Mouse (Mus musculus) kidney, postnatal 4 days (tissue): ENCODE data around the gene Abl1.

ENCODE experiments used
- DNase-seq, 2 experiments: peaks; one replicate each; pipeline ENCODE4 v3.0.0; 2021; ENCODE audit warnings: mixed read lengths in 2 of 2

Gene Abl1

DNA sequence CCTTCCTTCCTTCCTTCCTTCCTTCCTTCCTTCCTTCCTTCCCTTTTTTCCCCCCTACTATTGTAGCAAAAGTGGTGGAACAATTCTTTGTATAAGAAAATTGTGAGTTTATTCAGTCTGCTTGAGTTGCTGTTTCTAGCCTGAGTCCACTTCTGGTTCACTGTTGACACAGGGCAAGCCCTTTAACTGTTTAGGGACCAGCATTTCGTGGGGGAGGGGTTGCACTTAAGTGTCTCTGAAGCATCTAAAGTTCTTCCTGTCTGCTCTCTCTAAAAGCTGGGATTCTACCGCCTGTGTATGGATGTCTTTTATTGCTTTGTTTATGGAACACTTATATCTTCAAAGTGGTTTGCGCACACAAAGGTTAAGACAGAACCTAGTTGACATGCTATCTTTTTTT, 1.9 kb downstream of the Abl1 start:
- no peak for DNase-seq

- DNase-seq = peak; percentile 48
Observed at GRCm38 (mm10) chr2:31698209-31698608, 10.0 kb downstream of the Abl1 start.

GRCm38 (mm10) chr2:31700545-31701446, 12.6 kb downstream of the Abl1 start:
- DNase-seq = peak; percentile 49 to 61

DNA sequence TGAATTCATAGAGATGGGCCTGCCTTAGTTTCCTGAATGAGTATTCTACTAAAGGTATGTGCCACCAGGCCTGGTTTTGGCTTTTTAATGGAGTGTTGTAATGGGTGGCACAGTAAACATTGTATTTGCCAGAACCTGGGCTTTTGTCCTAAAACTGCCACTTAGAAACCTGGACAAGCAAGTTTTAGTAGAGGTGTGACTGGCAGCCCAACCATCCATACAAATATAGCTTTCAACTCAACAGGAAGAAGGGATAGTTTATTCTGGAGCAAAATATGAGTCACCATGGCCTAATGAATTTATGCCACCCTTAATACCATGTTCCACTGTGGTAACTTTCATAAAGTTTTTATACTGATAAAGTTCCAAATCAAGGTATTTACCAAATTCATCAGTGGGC, 15.1 kb downstream of the Abl1 start:
- no peak for DNase-seq

DNA sequence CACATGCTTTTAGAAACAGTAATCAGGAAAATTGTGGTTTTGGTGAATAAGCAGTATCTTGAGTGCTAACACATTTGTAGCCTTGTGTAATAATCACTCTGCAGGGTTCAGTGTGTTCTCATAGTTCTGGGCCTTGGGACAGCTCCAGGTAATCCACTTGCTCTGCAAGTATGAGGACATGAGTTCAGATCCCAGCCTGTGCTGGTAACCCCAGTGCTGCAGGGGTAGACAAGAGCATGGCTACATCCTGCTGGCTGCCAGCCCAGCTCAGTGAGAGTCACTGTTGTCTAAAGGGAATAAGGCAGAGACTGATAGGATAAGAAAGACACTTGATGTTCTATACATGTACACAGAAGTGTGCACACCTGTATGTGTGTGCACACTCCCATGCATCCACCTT, 17.7 kb downstream of the Abl1 start:
- no peak for DNase-seq

DNA sequence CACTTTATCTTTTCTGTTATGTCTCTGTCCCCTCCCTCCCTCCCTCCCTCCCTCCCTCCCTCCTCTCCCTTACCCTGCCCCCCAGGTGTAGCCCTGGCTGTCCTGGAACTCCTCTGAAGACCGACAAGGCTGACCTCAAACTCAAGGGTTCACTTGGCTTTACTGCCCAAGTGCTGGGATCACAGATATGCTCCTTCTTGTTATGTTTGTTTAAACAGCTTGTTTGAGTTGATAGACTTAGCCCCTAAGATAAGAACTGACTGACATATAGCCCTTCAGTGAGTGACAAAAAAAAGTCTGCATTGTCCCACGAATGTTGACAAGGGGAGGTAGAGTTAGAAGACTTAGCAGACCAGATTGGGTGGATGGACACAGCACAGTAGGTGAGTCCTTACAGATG, 18.4 kb downstream of the Abl1 start:
- no peak for DNase-seq

- no peak for DNase-seq
Observed at GRCm38 (mm10) chr2:31712716-31713115, 24.5 kb downstream of the Abl1 start.

DNA sequence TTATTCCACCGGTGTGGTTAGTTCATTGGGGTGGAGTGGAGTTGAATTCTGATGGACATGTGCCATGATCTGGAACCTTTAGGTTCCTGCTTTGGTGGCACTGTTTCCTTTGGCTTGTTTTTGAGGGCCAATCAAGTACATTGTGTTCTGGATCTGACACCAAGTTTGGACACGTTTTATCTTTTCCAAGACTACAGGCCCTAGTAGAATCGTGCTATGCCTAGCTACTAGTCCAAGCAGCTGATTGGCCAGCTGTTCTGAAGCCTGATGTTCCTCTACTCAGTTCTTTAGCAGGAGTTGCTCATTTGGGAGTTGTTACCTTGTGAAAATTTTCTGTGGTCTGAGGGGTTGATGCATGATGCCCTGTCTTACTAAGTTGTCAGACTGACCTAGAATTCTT, 25.6 kb downstream of the Abl1 start:
- no peak for DNase-seq

GRCm38 (mm10) chr2:31714780-31715179, 26.6 kb downstream of the Abl1 start:
- no peak for DNase-seq

- DNase-seq = peak; percentile 16 to 39
Observed at GRCm38 (mm10) chr2:31715985-31716384, 27.8 kb downstream of the Abl1 start.

DNA sequence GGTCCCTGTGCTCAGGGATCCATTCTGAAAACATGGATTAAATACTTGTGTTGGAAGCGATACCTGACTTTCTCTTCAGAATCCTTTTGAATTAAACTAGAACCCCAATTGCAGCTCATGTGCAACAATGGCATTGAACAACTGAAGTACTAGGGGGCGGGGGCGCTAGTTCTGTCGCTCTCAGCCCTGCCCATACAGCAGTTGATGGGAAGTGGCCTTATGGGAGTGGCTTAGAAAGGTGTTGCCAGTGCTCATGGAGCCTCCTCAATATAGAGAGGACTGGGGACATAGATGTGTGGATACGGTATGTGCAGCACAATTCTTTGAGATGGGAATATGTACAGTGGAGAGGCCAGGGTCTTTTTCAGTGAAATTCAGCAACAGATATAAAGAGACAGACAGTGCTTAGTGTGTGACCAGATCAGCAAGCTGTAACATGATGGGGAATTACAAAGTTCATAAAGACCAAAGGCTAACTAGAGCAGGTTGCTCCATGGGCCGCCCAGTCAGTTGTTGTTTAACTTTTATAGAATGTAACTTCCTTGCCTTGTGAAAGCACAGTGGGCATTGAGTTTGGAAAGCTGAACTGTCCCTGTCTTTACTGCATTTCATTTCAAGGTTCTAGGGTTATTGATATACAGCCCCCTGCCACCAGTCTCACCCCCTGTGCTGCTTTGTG, 31.2 kb downstream of the Abl1 start:
- DNase-seq = no peak

DNA sequence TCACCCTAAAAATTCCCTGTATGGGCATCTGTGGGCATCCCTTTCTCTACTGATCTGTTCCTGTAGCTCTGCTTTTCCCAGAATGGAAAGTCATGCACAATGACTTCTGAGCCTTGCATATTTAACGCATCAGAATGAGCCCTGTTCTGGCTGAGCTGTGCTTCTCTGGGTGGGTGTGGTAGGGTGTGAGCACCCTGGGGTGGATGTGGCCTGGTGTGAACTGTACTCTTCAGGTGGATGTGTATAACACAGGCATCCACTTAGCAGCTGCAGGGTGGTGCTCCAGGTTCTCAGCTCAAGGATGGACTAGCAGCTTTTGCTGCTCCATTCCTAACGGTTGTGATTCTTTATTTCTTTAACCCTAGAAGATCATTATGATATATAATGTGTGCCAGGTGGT, 31.8 kb downstream of the Abl1 start:
- DNase-seq = no peak

- DNase-seq = peak; percentile 49 to 54
Observed at GRCm38 (mm10) chr2:31720783-31721182, 32.6 kb downstream of the Abl1 start.

DNA sequence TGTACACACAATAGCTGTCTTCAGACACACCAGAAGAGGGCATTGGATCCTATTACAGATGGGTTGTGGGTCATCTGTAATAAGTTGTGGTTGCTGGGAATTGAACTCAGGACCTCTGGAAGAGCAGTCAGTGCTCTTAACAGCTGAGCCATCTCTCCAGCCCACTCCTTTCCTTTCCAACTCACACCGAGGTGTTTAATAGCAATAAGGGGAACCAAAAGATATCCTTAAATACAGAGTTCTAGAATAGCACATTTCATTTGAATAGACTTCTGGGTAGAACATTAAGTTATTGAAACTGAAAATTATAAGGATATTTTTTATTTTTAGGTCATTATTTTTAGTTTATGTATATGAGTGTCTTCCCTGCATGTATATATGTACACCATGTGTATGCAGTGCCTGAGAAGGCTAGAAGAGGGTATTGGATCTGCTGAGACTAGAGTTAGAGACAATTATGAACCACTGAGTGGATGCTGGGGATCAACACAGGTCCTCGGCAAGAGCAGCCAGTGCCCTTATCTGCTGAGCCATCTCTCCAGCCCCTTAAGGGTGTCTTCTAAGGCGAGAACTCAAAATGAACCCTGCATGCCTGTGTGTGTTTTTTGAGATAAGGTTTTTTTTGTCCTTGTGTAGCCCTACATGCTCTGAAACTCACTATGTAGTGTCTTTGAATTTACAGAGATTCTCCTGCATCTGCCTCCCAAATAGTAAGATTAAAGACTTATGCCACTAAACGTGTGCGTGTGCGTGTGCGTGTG, 36.7 kb downstream of the Abl1 start:
- DNase-seq = no peak

DNA sequence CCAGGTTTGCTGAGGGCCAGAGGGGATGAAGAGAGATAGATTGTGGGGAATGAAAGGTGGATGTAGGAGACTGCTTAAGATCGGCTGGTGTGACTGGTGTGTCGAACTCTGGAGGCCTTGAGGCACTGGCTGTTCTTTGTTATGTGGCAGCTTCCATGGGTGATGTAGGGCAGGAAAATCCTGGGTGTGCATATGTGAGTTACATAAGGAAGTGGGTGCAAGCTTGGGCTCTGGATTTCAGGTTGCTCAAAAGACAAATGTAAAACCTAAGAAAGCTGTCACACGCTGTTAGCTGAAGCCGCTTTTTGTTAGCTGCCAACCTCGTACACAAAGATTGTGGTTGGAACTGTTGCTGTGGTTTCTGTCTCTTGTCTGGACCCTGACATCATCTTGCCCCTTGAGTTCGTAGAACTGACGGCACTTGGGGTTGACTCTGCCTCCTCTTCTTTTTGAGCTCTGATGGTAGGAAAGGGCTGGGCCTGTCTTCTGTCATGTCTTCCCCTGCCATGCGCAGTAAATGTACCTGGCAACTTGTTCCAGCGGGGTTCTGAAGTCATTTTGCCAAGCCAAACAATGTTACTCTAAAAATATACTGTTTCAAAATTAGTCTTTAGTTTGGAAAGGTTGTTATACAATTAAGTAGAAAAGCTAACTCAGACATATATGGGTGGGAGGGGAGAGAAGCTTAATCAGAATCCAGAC, 39.6 kb downstream of the Abl1 start:
- DNase-seq = no peak

DNA sequence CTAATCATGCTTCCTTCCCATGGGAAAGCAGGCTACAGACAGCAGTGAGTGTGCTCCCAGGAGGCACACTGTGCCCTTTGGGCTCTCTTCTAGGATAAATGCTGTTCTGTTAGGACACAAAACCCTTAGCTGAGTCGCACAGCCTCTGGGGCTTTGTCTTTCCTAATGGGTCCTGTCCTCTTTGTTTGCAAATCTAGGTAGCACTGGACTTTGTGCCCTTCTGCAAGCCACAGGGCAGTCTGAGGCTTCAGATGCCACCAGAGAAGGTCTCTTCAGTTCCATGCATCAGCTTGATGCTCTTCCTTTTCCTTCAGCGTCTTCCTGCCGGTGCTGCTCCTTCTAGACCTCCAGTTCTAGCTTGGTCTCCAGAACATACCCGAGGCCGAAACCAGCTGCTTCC, 42.5 kb downstream of the Abl1 start:
- no peak for DNase-seq

DNA sequence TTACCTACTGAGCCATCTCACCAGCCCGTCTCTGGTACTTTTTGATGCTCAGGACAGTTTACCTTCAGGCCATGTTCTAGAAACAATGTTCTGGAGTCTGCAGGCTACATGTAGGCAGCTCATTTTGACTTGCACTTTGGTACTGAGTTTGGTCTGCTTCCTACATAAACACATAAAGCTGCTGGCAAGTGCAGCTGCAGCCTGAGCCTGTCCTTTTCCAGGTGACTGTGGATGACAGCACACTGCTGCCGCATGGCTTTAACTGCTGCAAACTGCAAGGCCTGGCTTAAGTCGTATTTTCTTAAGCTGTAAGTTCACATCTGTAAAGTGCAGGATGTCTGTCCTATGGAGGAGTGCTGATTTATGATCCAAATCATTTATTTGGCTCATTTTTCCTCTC, 44.3 kb downstream of the Abl1 start:
- no peak for DNase-seq

DNA sequence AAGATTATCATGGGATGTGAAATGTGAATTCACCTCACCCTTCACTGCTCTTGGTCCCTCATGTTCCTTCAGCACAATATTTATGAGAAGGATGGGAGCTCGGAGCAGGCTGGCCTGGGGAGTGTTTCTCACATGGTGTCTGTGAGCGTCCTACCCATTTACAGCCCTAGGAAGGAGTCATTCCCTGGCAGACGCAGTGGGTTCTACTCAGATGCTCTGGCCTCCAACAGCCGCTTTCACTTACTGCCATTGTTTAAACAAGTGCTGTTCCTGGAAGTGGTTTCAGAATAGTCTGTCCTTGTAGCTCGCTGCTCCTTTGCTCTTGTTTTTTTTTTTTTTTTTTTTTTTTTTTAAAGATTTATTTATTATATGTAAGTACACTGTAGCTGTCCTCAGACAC, 45.4 kb downstream of the Abl1 start:
- DNase-seq = no peak

- DNase-seq = no peak
Observed at GRCm38 (mm10) chr2:31739041-31739440, 50.9 kb downstream of the Abl1 start.

DNA sequence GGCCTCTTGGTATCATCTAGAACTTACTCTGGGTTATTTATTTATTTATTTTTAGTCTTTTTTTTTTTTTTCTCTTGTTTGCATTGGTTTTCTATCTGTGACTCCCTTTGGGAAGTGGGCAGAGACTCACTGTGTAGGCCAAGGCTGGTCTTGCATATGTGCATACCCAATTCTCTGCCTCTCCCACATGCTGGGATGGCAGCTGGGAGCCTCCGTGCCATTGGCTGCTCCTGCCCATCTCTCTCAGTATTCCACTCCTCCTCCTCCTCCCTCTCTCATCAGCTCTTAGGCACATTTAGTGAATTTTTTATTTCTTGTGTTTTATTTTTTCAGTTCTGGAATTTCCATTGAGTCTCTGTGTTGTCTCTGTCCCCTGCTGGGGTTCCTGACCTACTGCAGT, 53.6 kb downstream of the Abl1 start:
- no peak for DNase-seq

GRCm38 (mm10) chr2:31742134-31742533, 54.0 kb downstream of the Abl1 start:
- no peak for DNase-seq

DNA sequence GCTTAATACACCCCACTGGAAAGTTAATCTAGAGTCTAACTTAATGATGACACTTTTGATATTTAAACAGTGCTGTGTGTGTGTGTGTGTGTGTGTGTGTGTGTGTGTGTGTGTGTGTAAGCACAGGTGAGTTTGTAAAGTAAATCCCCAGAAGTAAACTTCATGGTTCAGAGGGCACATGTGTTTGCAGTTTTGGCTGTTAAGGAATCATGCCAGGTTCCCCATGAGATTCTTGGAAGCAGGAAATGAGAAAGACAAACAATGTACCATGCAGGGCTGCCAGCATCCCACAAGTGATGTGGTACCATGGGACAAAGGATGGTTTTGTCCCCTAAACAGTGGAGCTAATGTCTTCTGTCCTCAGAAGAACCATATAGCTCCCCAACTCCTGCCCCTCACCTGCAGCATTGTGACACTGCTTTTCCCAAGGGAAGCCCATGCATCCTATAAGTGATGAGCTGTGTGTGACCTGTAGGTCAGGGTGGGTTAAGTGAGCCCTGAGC, 57.6 kb downstream of the Abl1 start:
- DNase-seq = no peak

DNA sequence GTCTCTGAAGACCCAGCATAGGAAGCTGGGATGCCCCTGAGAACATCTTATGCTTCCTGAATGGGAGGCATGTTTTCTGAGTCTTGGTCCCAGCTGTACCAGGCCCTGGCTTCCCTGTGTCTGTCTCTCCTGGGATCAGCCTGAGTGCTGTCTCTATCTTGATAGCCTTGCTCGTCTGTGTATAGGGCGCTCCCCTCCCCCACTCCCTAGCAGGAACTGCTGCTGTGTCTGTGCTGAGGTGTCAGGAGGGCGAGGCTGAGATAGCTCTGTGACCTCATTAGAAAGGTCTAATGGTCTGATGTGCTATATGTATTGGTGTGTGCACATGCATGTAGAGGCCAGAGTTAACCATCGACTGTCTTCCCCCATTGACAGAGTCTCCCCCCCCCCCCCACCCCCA, 58.7 kb downstream of the Abl1 start:
- DNase-seq = no peak
